Mouse (Mus musculus) hematopoietic multipotent progenitor cell, adult 10-12 weeks (in vitro differentiated cells): Measurements from ENCODE around the gene Clta. TPM values are rescaled to one million over a fixed set of nuclear protein-coding genes. Genes with fewer than 3 reads are reported as not detected.

Experiments
- polyA plus RNA-seq: library from polyadenylated mRNA; stranded (reverse); fragments of >175 nt; gene quantifications from 2 replicates; pipeline ENCODE4 v1.2.3, GENCODE M21; 2012; ENCODE audit warnings: low replicate concordance

Gene Clta
- 366 and 481 TPM in 2 replicates for polyA plus RNA-seq

GRCm38 (mm10) chr4:44004126-44004525 is at the start of gene Clta:
TSS of gene Clta (plus strand) at chr4:44004452.

GRCm38 (mm10) chr4:43957292-43957845 is 46.9 kb upstream of the Clta start, which contains the start of gene Glipr2:
TSS of gene Glipr2 (plus strand) at chr4:43957401.

GRCm38 (mm10) chr4:43983181-43983580 is 21.1 kb upstream of the Clta start, which contains the start of gene Ccin:
TSS of gene Ccin (plus strand) at chr4:43983483.

Other genes starting within 250 kb of the Clta start
- not detected in 2 replicates for gene Olfr159, start 233.4 kb upstream of the Clta start, polyA plus RNA-seq
- gene Olfr156, start 180.6 kb upstream of the Clta start, polyA plus RNA-seq = not detected in 2 replicates
- gene Olfr157, start 164.3 kb upstream of the Clta start, polyA plus RNA-seq = not detected in 2 replicates
- gene Olfr155, start 152.9 kb upstream of the Clta start, polyA plus RNA-seq = not detected in 2 replicates
- 0.17 and 0.44 TPM in 2 replicates for gene Reck, start 128.9 kb upstream of the Clta start, polyA plus RNA-seq
- gene Glipr2, start 47.1 kb upstream of the Clta start, polyA plus RNA-seq = 15.4 and 51.4 TPM in 2 replicates
- gene Ccin, start 21.0 kb upstream of the Clta start, polyA plus RNA-seq = not detected in 2 replicates
- gene Gne, start 79.7 kb downstream of the Clta start, polyA plus RNA-seq = 37.4 and 70.9 TPM in 2 replicates
- gene Rnf38, start 229.3 kb downstream of the Clta start, polyA plus RNA-seq = 30.8 and 59.8 TPM in 2 replicates